Mouse (Mus musculus) hindbrain, embryonic 12.5 days (tissue): ENCODE results near the gene Dpm1. TPM values are rescaled to one million over a fixed set of nuclear protein-coding genes. Genes with fewer than 3 reads are reported as not detected.

Source experiments
- ATAC-seq: fragments of 200-750 bp; cut with Nextera tagmentation; 2 replicates; pipeline ENCODE4 v1.8.0; 2017; ENCODE audit warnings: moderate TSS enrichment; ENCODE audit not compliant: low FRiP score
- H3K27ac ChIP-seq: fragments of 300-500 bp; sonication (generic); 2 replicates; pipeline ENCODE4 v1.5.1; 2016; ENCODE audit warnings: mild to moderate bottlenecking
- H3K27me3 ChIP-seq: fragments of 300-500 bp; sonication (generic); 2 replicates; pipeline ENCODE4 v1.6.1; 2016; ENCODE audit warnings: mild to moderate bottlenecking
- H3K36me3 ChIP-seq: fragments of 300-500 bp; sonication (generic); 2 replicates; pipeline ENCODE4 v1.6.1; 2016; ENCODE audit warnings: mild to moderate bottlenecking
- H3K4me1 ChIP-seq: fragments of 300-500 bp; sonication (generic); 2 replicates; pipeline ENCODE4 v1.6.1; 2016
- H3K4me2 ChIP-seq: fragments of 300-500 bp; sonication (generic); replicated peaks from 2 replicates; pipeline ENCODE4 v1.6.1; 2016; ENCODE audit warnings: mild to moderate bottlenecking
- H3K4me3 ChIP-seq: fragments of 300-500 bp; sonication (generic); 2 replicates; pipeline ENCODE4 v1.5.1; 2016; ENCODE audit warnings: mild to moderate bottlenecking
- H3K9ac ChIP-seq: fragments of 300-500 bp; sonication (generic); 2 replicates; pipeline ENCODE4 v1.6.1; 2016; ENCODE audit warnings: mild to moderate bottlenecking, moderate library complexity
- H3K9me3 ChIP-seq: fragments of 300-500 bp; sonication (generic); replicated peaks from 2 replicates; pipeline ENCODE4 v1.6.1; 2016; ENCODE audit warnings: mild to moderate bottlenecking
- WGBS: fragments of 180-500 bp; shearing (Covaris S2); methylation state at CpG from one replicate; pipeline ENCODE4 v1.1.7; 2016; 5-methylcytosine and 5-hydroxymethylcytosine counted together
- polyA plus RNA-seq: library from polyadenylated mRNA; unstranded; fragments of >200 nt; fragmentation: Nextera tagmentation; extraction: Ambion mirVana; gene quantifications from 2 replicates; pipeline ENCODE4 v1.2.1, GENCODE M21; 2016

Dpm1 gene
- 77.2 and 83.6 TPM in 2 replicates for polyA plus RNA-seq

DNA sequence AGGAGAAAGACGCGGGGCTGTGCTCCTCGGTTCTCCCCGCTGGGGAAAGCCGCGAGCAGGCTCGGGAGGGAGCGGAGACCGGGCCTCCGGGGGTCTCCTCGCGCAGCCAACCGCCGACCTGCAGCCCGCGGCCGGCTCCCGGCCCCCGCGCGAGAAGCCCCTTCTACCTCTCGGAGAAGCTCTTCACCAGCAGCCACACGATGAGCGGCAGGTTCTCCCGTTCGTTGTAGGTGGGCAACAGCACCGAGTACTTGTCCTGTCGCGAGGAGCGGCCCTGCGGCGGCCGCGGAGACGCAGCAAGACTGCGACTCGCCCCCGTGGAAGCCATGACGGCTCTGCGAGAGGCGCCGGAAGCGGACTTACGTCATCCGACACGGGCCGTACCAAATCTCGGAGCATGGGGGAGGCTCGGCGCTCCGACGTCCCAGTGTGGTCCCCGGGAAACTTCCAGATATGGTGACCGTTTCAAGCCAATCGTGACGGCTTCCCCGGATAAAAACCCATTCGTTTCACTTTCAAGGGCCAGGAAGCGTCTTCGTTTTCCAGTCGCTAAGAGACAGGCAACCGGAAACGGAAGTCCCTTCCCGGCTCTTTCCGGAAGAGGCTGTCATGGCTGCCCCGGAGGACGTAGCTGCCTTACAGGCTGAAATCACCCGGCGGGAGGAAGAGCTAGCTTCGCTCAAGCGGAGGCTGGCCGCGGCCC lies at the start of gene Dpm1, which contains the start of the genes Gm20716 and Mocs3:
Gene Dpm1, minus strand, starts transcription at position 566 of the 703 bp plus-strand sequence.
Gene Gm20716, minus strand, starts transcription at position 339 of the 703 bp plus-strand sequence.
Gene Mocs3, plus strand, starts transcription at position 597 of the 703 bp plus-strand sequence.
- peaks cover 27% of the 10 kb centered on the region for H3K36me3 ChIP-seq
- ATAC-seq, result peak; percentile 87
- H3K4me1 ChIP-seq, result peaks cover 36% of the 10 kb centered on the region
- peak within 1 kb of the TSS; percentile 99 for H3K4me2 ChIP-seq
- 1% methylated on average over 73 of the region's 73 CpGs for WGBS
- peak within 1 kb of the TSS; percentile 100 for H3K4me3 ChIP-seq
- peak within 1 kb of the TSS; percentile 97 for H3K9ac ChIP-seq
- no peaks in the 10 kb centered on the region for H3K27me3 ChIP-seq
- H3K9me3 ChIP-seq, result no peaks in the 10 kb centered on the region
- H3K27ac ChIP-seq, result peak within 1 kb of the TSS; percentile 89

DNA sequence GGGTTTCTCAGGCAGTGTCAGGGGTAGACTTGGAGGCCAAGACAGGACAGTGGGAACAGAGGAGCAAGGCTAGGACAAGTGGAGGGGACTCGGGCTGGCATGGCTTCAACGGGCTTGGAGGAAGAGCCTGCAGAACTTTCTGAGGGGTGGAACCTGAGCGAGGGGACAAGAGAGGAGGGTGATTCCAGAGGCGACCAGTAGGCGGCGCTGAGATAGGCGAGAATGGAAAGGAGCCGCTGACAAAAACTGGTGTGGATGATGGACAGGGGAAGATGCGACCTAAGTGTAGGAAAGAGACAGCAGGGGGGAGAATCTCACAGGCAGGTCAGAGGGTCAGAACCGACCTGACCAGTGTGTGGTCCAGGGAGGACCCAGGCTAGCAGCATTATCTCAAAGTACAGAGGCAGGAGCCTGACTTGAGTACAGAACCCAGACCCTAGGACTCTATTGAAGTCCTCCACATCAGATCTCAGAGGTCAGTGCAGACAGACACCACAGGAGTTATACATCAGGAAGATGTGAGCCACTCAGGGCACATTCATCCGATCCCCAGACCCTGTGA lies 44.1 kb upstream of the Dpm1 start:
- 10% methylated on average over 11 of the region's 11 CpGs for WGBS
- Histone ChIP-seq H3K4me1 (no peaks in the 10 kb centered on the region), H3K4me3 (no peak overlapping the region), H3K9ac (no peak overlapping the region), H3K9me3 (no peaks in the 10 kb centered on the region), H3K27ac (no peak overlapping the region), H3K36me3 (no peaks in the 10 kb centered on the region), H3K4me2 (no peak overlapping the region), H3K27me3 (peaks cover 30% of the 10 kb centered on the region)
- no peak for ATAC-seq

DNA sequence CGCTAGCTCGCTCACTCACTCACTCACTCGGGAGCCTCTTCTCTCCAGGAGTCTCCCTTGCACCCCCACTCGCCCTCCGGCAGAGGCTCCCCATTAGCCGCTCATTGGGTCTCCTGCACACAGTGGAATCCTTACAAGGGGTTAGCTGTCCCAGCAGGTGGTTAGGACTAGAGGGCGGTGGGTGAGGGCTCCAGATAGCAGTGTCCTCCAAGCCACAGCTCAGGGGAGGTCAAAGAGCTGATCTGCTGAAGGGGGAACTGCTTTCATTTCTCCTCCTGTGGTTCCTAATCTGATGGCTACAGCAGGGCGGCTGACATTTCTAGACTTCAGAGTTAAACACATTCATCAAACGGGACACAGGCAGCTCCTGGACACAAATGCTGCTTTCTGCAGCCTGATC lies 43.0 kb upstream of the Dpm1 start:
- ATAC-seq, result no peak
- Histone ChIP-seq H3K4me2 (no peak overlapping the region), H3K27ac (no peak overlapping the region), H3K4me3 (no peak overlapping the region), H3K36me3 (no peaks in the 10 kb centered on the region), H3K4me1 (no peaks in the 10 kb centered on the region), H3K9me3 (no peaks in the 10 kb centered on the region), H3K27me3 (peaks cover 22% of the 10 kb centered on the region), H3K9ac (no peak overlapping the region)
- WGBS, result 50% methylated on average over 9 of the region's 9 CpGs

DNA sequence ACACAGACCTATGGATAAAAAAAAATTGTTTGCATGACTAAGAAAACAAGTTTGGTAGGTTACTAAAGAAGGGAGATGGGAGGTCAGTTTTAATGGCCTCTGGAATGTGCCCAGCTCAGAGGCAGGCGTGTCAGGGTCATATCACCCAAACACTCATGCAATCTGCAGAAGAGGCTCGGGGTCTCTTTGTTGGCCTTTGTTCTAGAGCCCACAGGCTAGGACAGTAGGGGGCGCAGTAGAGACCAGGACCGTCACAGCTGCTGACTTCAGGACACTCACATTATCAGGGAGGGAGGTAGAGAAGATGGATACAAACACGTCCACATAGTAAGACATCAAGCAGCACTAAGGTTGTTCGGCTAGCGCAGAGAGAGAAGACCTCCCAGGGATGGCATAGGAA lies 37.6 kb upstream of the Dpm1 start:
- H3K9me3 ChIP-seq, result no peaks in the 10 kb centered on the region
- no peaks in the 10 kb centered on the region for H3K36me3 ChIP-seq
- H3K27me3 ChIP-seq, result peaks cover 6% of the 10 kb centered on the region; the same call in 1 of the 2 replicates
- 0 out of 2 replicates have a peak overlapping the region, but pooled peaks have one; percentile 1 for H3K4me3 ChIP-seq
- H3K4me2 ChIP-seq, result peak overlapping the region; percentile 32
- H3K9ac ChIP-seq, result no peak overlapping the region
- H3K4me1 ChIP-seq, result no peaks in the 10 kb centered on the region
- ATAC-seq, result no peak
- no peak overlapping the region for H3K27ac ChIP-seq
- WGBS, result 46% methylated on average over 7 of the region's 7 CpGs

DNA sequence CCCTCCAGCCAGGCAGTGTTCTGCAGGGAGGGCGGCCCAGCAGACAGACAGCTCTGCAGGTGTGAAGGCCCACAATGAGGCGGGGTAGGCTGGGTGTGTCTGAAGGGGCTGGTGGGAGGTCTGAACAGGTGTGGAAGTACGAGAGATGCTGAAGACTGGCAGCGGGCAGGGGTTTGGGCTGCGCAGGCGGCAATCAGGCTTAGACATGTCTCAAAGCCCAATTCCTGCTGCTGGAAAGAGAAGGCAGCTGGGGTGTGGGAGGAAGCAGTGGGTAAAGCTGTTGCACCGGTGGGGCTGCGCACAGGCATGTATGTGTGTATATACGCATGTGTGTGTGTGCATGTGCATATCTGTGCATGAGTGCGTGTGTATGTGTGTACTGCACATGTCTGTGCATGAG lies 30.5 kb upstream of the Dpm1 start:
- Histone ChIP-seq H3K4me2 (no peak overlapping the region), H3K4me1 (no peaks in the 10 kb centered on the region), H3K4me3 (no peak overlapping the region), H3K27me3 (no peaks in the 10 kb centered on the region), H3K9ac (no peak overlapping the region), H3K36me3 (no peaks in the 10 kb centered on the region), H3K27ac (no peak overlapping the region), H3K9me3 (no peaks in the 10 kb centered on the region)
- 90% methylated on average over 10 of the region's 10 CpGs for WGBS
- ATAC-seq, result no peak

DNA sequence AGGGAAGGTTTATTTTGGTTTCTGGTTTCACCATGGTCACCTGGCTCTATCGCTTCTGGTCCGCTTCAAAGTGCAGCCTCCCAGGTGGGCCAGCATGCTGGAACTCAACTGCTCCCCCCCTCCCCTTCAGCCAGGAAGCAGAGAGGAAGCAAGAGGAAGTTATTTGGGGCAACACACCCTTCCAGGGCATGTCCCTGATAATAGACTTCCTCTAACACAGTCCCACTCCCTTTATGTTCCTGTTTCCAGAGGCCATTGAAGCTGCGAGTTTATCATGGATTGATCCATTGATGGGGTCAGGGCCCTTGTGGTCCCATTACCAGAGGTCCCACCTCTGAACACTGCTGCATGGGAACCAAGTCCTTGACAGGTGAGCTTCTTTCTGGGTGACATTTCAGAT lies 29.7 kb upstream of the Dpm1 start:
- Histone ChIP-seq H3K27ac (no peak overlapping the region), H3K4me1 (no peaks in the 10 kb centered on the region), H3K4me3 (no peak overlapping the region), H3K9ac (no peak overlapping the region), H3K9me3 (no peaks in the 10 kb centered on the region), H3K36me3 (no peaks in the 10 kb centered on the region), H3K27me3 (no peaks in the 10 kb centered on the region), H3K4me2 (no peak overlapping the region)
- 95% methylated on average over 3 of the region's 3 CpGs for WGBS
- no peak for ATAC-seq

DNA sequence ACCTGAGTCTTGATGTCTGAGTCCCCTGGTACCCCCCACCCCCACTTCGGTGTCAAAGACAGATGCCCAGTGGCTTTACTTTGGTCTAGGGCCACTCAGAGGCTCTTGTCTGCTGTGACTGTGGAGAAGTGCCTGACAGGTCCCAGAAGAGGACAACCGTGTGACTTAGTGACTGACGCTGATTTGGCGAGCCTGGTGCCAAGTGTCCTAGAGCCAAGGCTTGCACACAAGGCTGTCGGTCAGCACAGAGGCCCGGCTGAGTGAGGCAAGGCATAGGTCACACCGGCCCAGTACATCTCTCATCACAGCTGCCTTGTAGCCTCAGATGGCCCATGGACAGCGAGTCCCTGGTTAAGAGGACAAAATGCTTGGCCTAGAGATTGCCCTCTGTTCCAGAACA lies 28.7 kb upstream of the Dpm1 start:
- no peaks in the 10 kb centered on the region for H3K9me3 ChIP-seq
- no peak overlapping the region for H3K4me3 ChIP-seq
- WGBS, result 88% methylated on average over 8 of the region's 8 CpGs
- no peak overlapping the region for H3K9ac ChIP-seq
- no peak for ATAC-seq
- H3K27ac ChIP-seq, result no peak overlapping the region
- no peaks in the 10 kb centered on the region for H3K36me3 ChIP-seq
- H3K4me2 ChIP-seq, result no peak overlapping the region
- no peaks in the 10 kb centered on the region for H3K27me3 ChIP-seq
- no peaks in the 10 kb centered on the region for H3K4me1 ChIP-seq

DNA sequence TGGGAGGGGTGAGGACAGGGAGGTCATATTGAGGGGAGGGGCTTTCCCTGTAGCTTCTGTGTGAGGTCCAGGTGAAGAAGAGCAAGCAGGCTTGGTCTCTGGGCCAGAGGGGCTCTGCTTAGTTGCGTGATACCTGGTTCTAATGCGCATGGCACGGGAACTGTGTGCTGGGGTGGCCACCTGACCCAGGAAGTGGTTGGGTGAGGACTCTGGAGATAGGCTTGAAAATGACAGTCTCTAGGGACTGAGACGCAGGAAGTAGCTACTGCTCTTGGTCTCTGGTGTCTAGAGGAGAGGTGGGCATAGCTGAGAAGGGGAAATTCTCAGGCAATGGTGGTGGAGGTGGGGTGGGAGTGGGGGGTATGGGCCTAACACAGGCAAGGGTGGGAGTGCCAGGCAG lies 26.8 kb upstream of the Dpm1 start:
- no peaks in the 10 kb centered on the region for H3K27me3 ChIP-seq
- H3K4me1 ChIP-seq, result peaks cover 4% of the 10 kb centered on the region; the same call in 1 of the 2 replicates
- no peak overlapping the region for H3K9ac ChIP-seq
- H3K9me3 ChIP-seq, result no peaks in the 10 kb centered on the region
- H3K4me2 ChIP-seq, result no peak overlapping the region
- WGBS, result 89% methylated on average over 4 of the region's 4 CpGs
- no peak overlapping the region for H3K4me3 ChIP-seq
- H3K27ac ChIP-seq, result no peak overlapping the region
- H3K36me3 ChIP-seq, result no peaks in the 10 kb centered on the region
- no peak for ATAC-seq

DNA sequence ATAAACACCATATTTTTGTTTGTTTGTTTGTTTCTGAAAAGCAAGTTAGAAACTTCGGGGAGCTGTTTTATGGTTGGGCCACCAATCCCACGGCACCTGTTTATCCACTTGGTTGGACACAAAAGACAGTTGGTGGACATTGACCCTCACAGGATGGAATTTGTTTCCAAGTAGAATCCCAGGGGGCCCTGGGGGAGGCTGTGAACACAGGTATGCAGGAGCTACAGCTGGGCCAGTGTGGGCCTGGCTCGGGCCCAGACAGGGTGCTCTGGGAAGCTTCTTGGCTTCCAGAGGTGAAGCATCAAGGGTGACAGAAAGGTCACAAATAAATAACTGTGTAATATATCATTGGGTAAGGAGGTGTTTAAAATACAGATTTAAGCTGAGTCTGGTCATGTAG lies 26.1 kb upstream of the Dpm1 start:
- no peak overlapping the region for H3K27ac ChIP-seq
- no peaks in the 10 kb centered on the region for H3K27me3 ChIP-seq
- 81% methylated on average over 3 of the region's 3 CpGs for WGBS
- H3K4me3 ChIP-seq, result no peak overlapping the region
- H3K4me1 ChIP-seq, result peaks cover 4% of the 10 kb centered on the region; the same call in 1 of the 2 replicates
- no peak for ATAC-seq
- H3K36me3 ChIP-seq, result no peaks in the 10 kb centered on the region
- no peak overlapping the region for H3K9ac ChIP-seq
- no peak overlapping the region for H3K4me2 ChIP-seq
- no peaks in the 10 kb centered on the region for H3K9me3 ChIP-seq

DNA sequence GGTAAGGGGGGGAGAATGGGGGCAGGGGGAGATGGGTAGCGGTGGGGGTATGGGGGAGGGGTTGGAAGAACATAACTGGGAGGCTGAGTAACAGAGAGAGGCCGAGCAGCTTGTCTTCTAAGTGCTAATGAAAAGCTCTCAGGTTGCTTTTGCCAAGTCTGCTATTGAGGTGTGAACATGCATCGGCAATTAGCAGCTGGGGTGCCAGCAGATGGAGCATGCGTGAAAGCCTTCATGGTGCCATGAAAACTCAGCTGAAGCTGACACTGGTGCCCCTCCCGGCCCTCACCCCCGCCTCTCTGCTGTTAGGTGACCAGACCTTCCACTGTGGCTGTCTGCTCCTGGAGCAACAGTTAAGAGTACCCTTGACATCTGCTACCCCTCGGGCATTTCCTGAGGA lies 23.4 kb upstream of the Dpm1 start:
- Histone ChIP-seq H3K9me3 (no peaks in the 10 kb centered on the region), H3K4me1 (peaks cover 4% of the 10 kb centered on the region; the same call in 1 of the 2 replicates), H3K27me3 (peaks cover 5% of the 10 kb centered on the region; the same call in 1 of the 2 replicates), H3K4me2 (no peak overlapping the region), H3K27ac (no peak overlapping the region), H3K4me3 (no peak overlapping the region), H3K36me3 (no peaks in the 10 kb centered on the region), H3K9ac (no peak overlapping the region)
- 61% methylated on average over 7 of the region's 7 CpGs for WGBS
- ATAC-seq, result no peak

DNA sequence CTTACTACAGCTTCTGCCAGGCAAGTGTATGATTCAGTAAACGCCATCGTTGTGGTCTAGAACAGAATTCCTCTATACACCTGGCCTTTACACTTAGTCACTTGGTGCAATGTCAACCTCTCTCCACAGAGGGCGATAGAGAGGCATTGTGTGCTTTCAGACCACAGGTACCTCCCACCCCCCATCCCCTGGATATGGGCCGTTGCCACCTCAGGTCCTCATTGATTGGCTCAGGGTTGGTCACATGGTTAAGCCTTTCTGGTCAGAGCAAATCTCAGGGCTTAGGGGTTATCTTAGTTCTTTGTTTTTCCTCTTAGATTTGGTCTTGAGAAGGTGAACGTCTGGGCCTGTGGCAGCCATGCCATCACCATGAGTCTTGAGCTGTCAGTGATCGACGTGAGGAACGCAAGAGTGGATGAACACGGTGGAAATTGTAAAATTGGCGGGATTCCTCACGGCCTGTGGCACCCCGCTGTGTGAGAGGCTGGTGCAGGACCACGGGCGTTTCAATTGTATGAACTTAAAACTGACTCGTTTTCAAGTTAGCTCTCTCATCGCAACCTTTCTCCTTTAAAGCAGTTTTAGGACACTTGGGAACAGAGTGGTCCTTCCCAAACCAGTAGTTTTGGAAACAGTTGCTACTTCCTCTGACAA lies 22.4 kb upstream of the Dpm1 start:
- peak overlapping the region; percentile 11; the same call in 1 of the 2 replicates for H3K4me3 ChIP-seq
- WGBS, result 15% methylated on average over 16 of the region's 16 CpGs
- peaks cover 4% of the 10 kb centered on the region; the same call in 1 of the 2 replicates for H3K4me1 ChIP-seq
- no peak overlapping the region for H3K27ac ChIP-seq
- peak overlapping the region; percentile 42 for H3K4me2 ChIP-seq
- no peak for ATAC-seq
- no peaks in the 10 kb centered on the region for H3K36me3 ChIP-seq
- peaks cover 5% of the 10 kb centered on the region; the same call in 1 of the 2 replicates for H3K27me3 ChIP-seq
- no peak overlapping the region for H3K9ac ChIP-seq
- no peaks in the 10 kb centered on the region for H3K9me3 ChIP-seq

DNA sequence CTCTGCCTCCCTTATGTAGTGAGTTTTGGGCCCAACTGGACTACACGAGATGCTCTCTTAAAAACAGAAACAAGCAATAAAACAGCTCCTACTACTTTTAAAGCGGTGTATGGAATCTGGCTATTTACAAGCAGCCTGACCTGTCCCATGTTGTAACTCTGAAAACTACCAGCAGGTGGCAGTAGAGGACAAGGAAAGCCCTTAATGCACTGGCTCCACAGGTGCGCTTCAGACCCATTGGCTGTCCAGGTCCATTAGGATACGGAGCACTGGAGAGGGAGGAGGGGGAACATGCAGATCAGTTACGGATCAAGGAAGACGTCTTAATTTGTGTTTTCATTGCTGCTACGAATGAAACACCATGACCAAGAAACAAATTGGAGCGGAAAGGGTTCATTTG lies 19.9 kb upstream of the Dpm1 start:
- H3K4me2 ChIP-seq, result no peak overlapping the region
- H3K9me3 ChIP-seq, result no peaks in the 10 kb centered on the region
- H3K9ac ChIP-seq, result no peak overlapping the region
- WGBS, result 14% methylated on average over 8 of the region's 8 CpGs
- no peak overlapping the region for H3K27ac ChIP-seq
- no peaks in the 10 kb centered on the region for H3K36me3 ChIP-seq
- ATAC-seq, result peak; percentile 53
- peaks cover 5% of the 10 kb centered on the region; the same call in 1 of the 2 replicates for H3K27me3 ChIP-seq
- peaks cover 4% of the 10 kb centered on the region; the same call in 1 of the 2 replicates for H3K4me1 ChIP-seq
- no peak overlapping the region for H3K4me3 ChIP-seq
